Mouse (Mus musculus) lung, adult 2 months (tissue): ENCODE results near the gene Ccdc114.

Experiments used
- CTCF ChIP-seq: fragments of 200-500 bp; IDR thresholded peaks from 2 replicates; pipeline ENCODE4 v1.5.1; 2011; ENCODE audit warnings: mild to moderate bottlenecking, low read length, control low read depth; ENCODE audit not compliant: insufficient read depth
- POLR2A ChIP-seq: fragments of 200-500 bp; IDR thresholded peaks from 2 replicates; pipeline ENCODE4 v1.6.1; 2011; ENCODE audit warnings: low read depth, mild to moderate bottlenecking, control low read depth, low read length, borderline replicate concordance; ENCODE audit errors: extremely low read depth

DNA sequence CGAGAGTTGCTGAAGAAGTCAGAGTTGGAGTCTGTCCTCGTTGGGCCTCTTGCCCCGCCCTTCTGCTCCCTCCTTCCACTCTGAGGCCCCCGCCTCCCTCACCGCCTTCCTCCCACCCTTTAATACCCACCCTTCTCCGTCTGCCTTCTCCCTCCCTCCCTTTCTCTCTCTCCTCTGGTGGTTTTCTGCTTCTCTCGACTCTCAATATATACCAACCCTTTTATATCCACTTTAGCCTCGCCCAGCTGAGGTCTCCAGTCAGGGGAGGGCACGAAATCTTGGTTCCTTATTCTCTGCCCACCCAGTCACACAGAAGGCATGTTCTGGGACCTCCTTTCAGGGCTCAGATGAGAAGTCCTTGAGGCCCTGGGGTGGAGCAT is 2.6 kb upstream of the Ccdc114 start, which contains the start of gene Emp3:
- no peak for TF ChIP-seq CTCF
- peak; percentile 52; the same call in 1 of the 2 replicates for TF ChIP-seq POLR2A
